Mouse (Mus musculus) CH12.LX (cell line): ENCODE measurements at regions not wholly inside any gene's neighbourhood (a gene's known extent, or its start where the extent isn't known, plus 50 kb on each side); places are given as distances from the start of the nearest gene placed in this dataset.

Experiments
- DNase-seq: peaks from one replicate; pipeline ENCODE4 v3.0.0-alpha.2; 2013; ENCODE audit errors: extremely low read depth
- H3K27ac ChIP-seq: 2 replicates; pipeline ENCODE4 v1.5.1; 2012; ENCODE audit warnings: low read depth, mild to moderate bottlenecking, control low read depth, moderate library complexity; ENCODE audit not compliant: insufficient read depth
- H3K27me3 ChIP-seq: replicated peaks from 2 replicates; pipeline ENCODE3; 2012; ENCODE audit warnings: inconsistent platforms
- H3K36me3 ChIP-seq, 2 experiments: replicated peaks in 1 of 2; 2 replicates each; pipeline versions ENCODE3 to v1.6.1; 2012; ENCODE audit warnings: inconsistent platforms in 1 of 2, low read length in 1 of 2, mild to moderate bottlenecking in 1 of 2, mixed read lengths in 1 of 2, moderate library complexity in 1 of 2; ENCODE audit not compliant: control insufficient read depth in 1 of 2, insufficient read depth in 1 of 2
- H3K4me1 ChIP-seq, 2 experiments: 2 replicates each; pipeline ENCODE4 v1.6.1; 2012; ENCODE audit warnings: inconsistent platforms in 1 of 2, moderate library complexity in 1 of 2; ENCODE audit not compliant: insufficient read depth in 2 of 2, control insufficient read depth in 1 of 2
- H3K4me2 ChIP-seq: 2 replicates; pipeline ENCODE4 v1.6.1; 2012; ENCODE audit warnings: low read depth, mild to moderate bottlenecking, control low read depth; ENCODE audit not compliant: poor library complexity, insufficient read depth, severe bottlenecking
- H3K4me3 ChIP-seq, 3 experiments: fragments of 150-350 bp in 1 of 3; sonication (generic) in 1 of 3; replicated peaks in 1 of 3; 2 replicates each; pipeline versions ENCODE3 to v1.5.1; 2011 to 2012; ENCODE audit warnings: low read depth in 2 of 3, low read length in 2 of 3, mild to moderate bottlenecking in 2 of 3, moderate library complexity in 2 of 3, control low read depth in 1 of 3, improper control_type of control experiment in 1 of 3, inconsistent platforms in 1 of 3, mixed read lengths in 1 of 3; ENCODE audit not compliant: poor library complexity in 1 of 3
- H3K79me2 ChIP-seq: replicated peaks from 2 replicates; pipeline ENCODE4 v1.6.1; 2012; ENCODE audit warnings: mild to moderate bottlenecking, moderate library complexity; ENCODE audit not compliant: control insufficient read depth, poor library complexity, insufficient read depth, severe bottlenecking; ENCODE audit errors: extremely low read depth
- H3K9ac ChIP-seq: 2 replicates; pipeline ENCODE4 v1.6.1; 2012; ENCODE audit warnings: low read depth, mild to moderate bottlenecking, control low read depth, moderate library complexity; ENCODE audit not compliant: insufficient read depth
- H3K9me3 ChIP-seq: replicated peaks from 2 replicates; pipeline ENCODE3; 2012; ENCODE audit warnings: low read length, inconsistent platforms, mixed read lengths
- BHLHE40 ChIP-seq: IDR thresholded peaks from 2 replicates; pipeline ENCODE4 v1.6.1; 2011; ENCODE audit warnings: mild to moderate bottlenecking, low read depth, low read length, improper control_type of control experiment
- E2F4 ChIP-seq: IDR thresholded peaks from 2 replicates; pipeline ENCODE4 v1.6.1; 2011; ENCODE audit warnings: low read depth, low read length, improper control_type of control experiment; ENCODE audit not compliant: insufficient replicate concordance
- ETS1 ChIP-seq: conservative IDR thresholded peaks from 2 replicates; pipeline ENCODE4 v1.6.1; 2012; ENCODE audit warnings: low read depth, mild to moderate bottlenecking, inconsistent platforms, low read length, improper control_type of control experiment, moderate library complexity
- HCFC1 ChIP-seq: IDR thresholded peaks from 2 replicates; pipeline ENCODE4 v1.6.1; 2012; ENCODE audit warnings: low read depth, mild to moderate bottlenecking, inconsistent platforms, low read length, improper control_type of control experiment
- IRF4 ChIP-seq: IDR thresholded peaks from 2 replicates; pipeline ENCODE4 v1.6.1; 2014; ENCODE audit warnings: low read depth, mild to moderate bottlenecking, inconsistent platforms, low read length, improper control_type of control experiment
- JUND ChIP-seq: conservative IDR thresholded peaks from 2 replicates; pipeline ENCODE4 v1.6.1; 2011; ENCODE audit warnings: low read depth, low read length, improper control_type of control experiment
- MAX ChIP-seq: IDR thresholded peaks from 2 replicates; pipeline ENCODE4 v1.6.1; 2011; ENCODE audit warnings: low read length, improper control_type of control experiment
- MAZ ChIP-seq: IDR thresholded peaks from 2 replicates; pipeline ENCODE4 v1.6.1; 2012; ENCODE audit warnings: low read depth, mild to moderate bottlenecking, inconsistent platforms, low read length, improper control_type of control experiment, moderate library complexity
- NELFE ChIP-seq: IDR thresholded peaks from 2 replicates; pipeline ENCODE4 v1.6.1; 2011; ENCODE audit warnings: low read depth, low read length, improper control_type of control experiment
- POLR2A ChIP-seq: IDR thresholded peaks from 2 replicates; pipeline ENCODE4 v1.6.1; 2011; ENCODE audit warnings: low read depth, mild to moderate bottlenecking, improper control_type of control experiment, low read length
- RAD21 ChIP-seq: IDR thresholded peaks from 2 replicates; pipeline ENCODE4 v1.6.1; 2011; ENCODE audit warnings: low read depth, mild to moderate bottlenecking, low read length, improper control_type of control experiment, moderate library complexity
- RCOR1 ChIP-seq: conservative IDR thresholded peaks from 2 replicates; pipeline ENCODE4 v1.6.1; 2012; ENCODE audit warnings: low read depth, mild to moderate bottlenecking, inconsistent platforms, low read length, improper control_type of control experiment
- SIN3A ChIP-seq: IDR thresholded peaks from 2 replicates; pipeline ENCODE4 v1.6.1; 2012; ENCODE audit warnings: low read length, improper control_type of control experiment, inconsistent platforms
- SMC3 ChIP-seq: IDR thresholded peaks from 2 replicates; pipeline ENCODE4 v1.6.1; 2011; ENCODE audit warnings: low read depth, low read length, improper control_type of control experiment
- TCF12 ChIP-seq: IDR thresholded peaks from 2 replicates; pipeline ENCODE4 v1.6.1; 2014; ENCODE audit warnings: low read depth, mild to moderate bottlenecking, inconsistent platforms, low read length, improper control_type of control experiment
- USF2 ChIP-seq: conservative IDR thresholded peaks from 2 replicates; pipeline ENCODE4 v1.6.1; 2011; ENCODE audit warnings: low read depth, low read length, improper control_type of control experiment
- ZC3H11A ChIP-seq: IDR thresholded peaks from 2 replicates; pipeline ENCODE4 v1.6.1; 2012; ENCODE audit warnings: low read depth, mild to moderate bottlenecking, inconsistent platforms, low read length, improper control_type of control experiment
- ZKSCAN1 ChIP-seq: IDR thresholded peaks from 2 replicates; pipeline ENCODE4 v1.6.1; 2012; ENCODE audit warnings: low read depth, inconsistent platforms, low read length, improper control_type of control experiment, borderline replicate concordance
- dilution Hi-C: fragments of 300-500 bp; cut with MboI; formaldehyde crosslinking; loops from 2 replicates; pipeline ENCODE4 v1.14.3; 2020; ENCODE audit warnings: low sequenced_read_pairs; ENCODE audit not compliant: extremely low pct_unique_long_range_greater_than_20kb, extremely low pct_ligation_motif_present
- in situ Hi-C: fragments of 300-500 bp; cut with MboI; formaldehyde crosslinking; loops from 3 replicates; pipeline ENCODE4 v1.14.3; 2019; ENCODE audit warnings: low sequenced_read_pairs, low pct_ligation_motif_present, low pct_unique_long_range_greater_than_20kb, mixed read lengths

DNA sequence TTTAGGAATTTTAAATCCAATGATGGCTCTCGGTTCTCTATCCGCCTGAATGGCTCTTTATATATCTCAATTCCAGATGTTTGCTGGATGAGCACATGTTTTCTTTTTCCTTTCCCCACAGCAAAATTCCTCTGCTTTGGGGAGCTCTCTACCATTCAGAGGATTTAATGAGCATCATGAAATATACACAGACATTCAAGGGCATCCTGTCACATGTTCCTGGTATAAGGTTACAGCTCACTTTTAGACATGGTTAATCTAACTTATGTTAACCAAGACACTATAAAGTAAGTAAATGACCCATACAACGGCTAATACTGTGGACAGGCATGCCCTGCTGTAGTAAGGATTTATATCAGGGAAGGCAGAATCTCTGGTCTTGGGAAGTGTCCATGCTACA lies 106.9 kb upstream of the Igsf10 start:
- Histone ChIP-seq H3K27me3 (no peaks in the 10 kb centered on the region), H3K9me3 (no peaks in the 10 kb centered on the region), H3K4me2 (no peak overlapping the region), H3K36me3 (no peaks in the 10 kb centered on the region), H3K27ac (no peak overlapping the region)
- no peak for TF ChIP-seq IRF4
- TF ChIP-seq ETS1, result no peak
- TF ChIP-seq RCOR1, result no peak
- TF ChIP-seq SIN3A, result no peak
- TF ChIP-seq HCFC1, result no peak
- TF ChIP-seq SMC3, result no peak
- TF ChIP-seq JUND, result no peak
- no peak for TF ChIP-seq ZKSCAN1
- TF ChIP-seq E2F4, result no peak
- TF ChIP-seq ZC3H11A, result no peak
- TF ChIP-seq USF2, result no peak
- TF ChIP-seq NELFE, result no peak
- TF ChIP-seq RAD21, result no peak
- no peak for TF ChIP-seq POLR2A
- no peak for TF ChIP-seq BHLHE40
- no peak for TF ChIP-seq TCF12
- TF ChIP-seq MAX, result no peak
- TF ChIP-seq, all 38 proteins: peak for 0
- Histone ChIP-seq H3K79me2 (no peaks in the 10 kb centered on the region), H3K4me3 (no peak overlapping the region), H3K9ac (no peak overlapping the region), H3K4me1 (peaks cover 0 to 5% of the 10 kb centered on the region in 2 experiments; a peak in 1 of 4 replicates)
- no peak for DNase-seq
- in situ Hi-C loops (no loop called here), dilution Hi-C loops (no loop called here)

DNA sequence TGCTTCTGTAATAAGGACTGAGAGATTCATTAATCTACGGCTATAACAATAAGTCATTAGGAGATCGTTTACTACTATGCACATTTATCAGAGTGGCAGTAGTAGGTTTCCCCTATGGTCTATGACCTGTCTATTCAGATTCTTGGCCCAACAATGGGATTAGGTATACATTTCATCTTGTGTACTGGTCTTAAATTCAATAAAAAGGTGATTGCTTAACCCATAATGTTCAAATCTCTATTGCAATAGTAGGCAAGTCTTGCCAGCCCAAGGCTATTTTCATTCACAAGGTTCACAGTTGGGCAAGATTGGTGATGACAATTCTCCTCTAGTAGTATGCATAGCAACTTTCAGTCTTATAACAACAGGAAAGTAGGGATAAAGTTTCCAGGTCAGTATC lies 79.4 kb upstream of the Igsf10 start:
- TF ChIP-seq SIN3A (no peak), MAZ (no peak), BHLHE40 (no peak)
- TF ChIP-seq, all 38 proteins: peak for 0
- in situ Hi-C loops, result no loop called here
- no peaks in the 10 kb centered on the region for H3K79me2 ChIP-seq
- dilution Hi-C loops, result no loop called here
- no peak overlapping the region for H3K9ac ChIP-seq
- H3K27me3 ChIP-seq, result no peaks in the 10 kb centered on the region
- H3K4me1 ChIP-seq, result no peaks in the 10 kb centered on the region
- no peak overlapping the region for H3K4me2 ChIP-seq
- no peaks in the 10 kb centered on the region for H3K36me3 ChIP-seq
- no peak overlapping the region for H3K27ac ChIP-seq
- no peak overlapping the region for H3K4me3 ChIP-seq
- no peaks in the 10 kb centered on the region for H3K9me3 ChIP-seq
- DNase-seq, result no peak
